Mouse (Mus musculus) ovary, adult 10 weeks (tissue): Measurements from ENCODE around the gene Ly6g6f. TPM values are rescaled to one million over a fixed set of nuclear protein-coding genes. Genes with fewer than 3 reads are reported as not detected.

Experiments used
- polyA plus RNA-seq: library from polyadenylated mRNA; stranded (reverse); fragments of 350-450 nt; fragmentation: Illumina TruSeq; extraction: RNeasy Lipid Tissue Mini Kit (QIAGEN cat#74804); gene quantifications from one replicate; pipeline ENCODE4 v1.2.3, GENCODE M21; 2014

Ly6g6f gene
- polyA plus RNA-seq = not detected

GRCm38 (mm10) chr17:35085208-35085865 is at the start of gene Ly6g6f:
Ly6g6f (minus strand) TSS chr17:35085610.

GRCm38 (mm10) chr17:35134801-35135590 is 49.6 kb upstream of the Ly6g6f start, which contains the start of gene Bag6:
Bag6 (plus strand) TSS chr17:35135178.

GRCm38 (mm10) chr17:35131500-35132173 is 46.2 kb upstream of the Ly6g6f start, which contains the start of gene Apom:
Apom (minus strand) TSS chr17:35132050.

GRCm38 (mm10) chr17:35126206-35126611 is 40.8 kb upstream of the Ly6g6f start, which contains the start of gene D17H6S53E:
D17H6S53E (plus strand) TSS chr17:35126373.

GRCm38 (mm10) chr17:35121871-35122303 is 36.5 kb upstream of the Ly6g6f start, which contains the start of gene Csnk2b:
Csnk2b (minus strand) TSS chr17:35122053.

GRCm38 (mm10) chr17:35121143-35121799 is 35.9 kb upstream of the Ly6g6f start, which contains the start of gene Gpank1:
Gpank1 (plus strand) TSS chr17:35121455.

GRCm38 (mm10) chr17:35115046-35116019 is 29.9 kb upstream of the Ly6g6f start, which contains the start of gene Ly6g5b:
Ly6g5b (minus strand) TSS chr17:35115428.

GRCm38 (mm10) chr17:35108097-35108496 is 22.7 kb upstream of the Ly6g6f start, which contains the start of gene Ly6g5c:
Ly6g5c (plus strand) TSS chr17:35108279.

GRCm38 (mm10) chr17:35088825-35089644 is 3.6 kb upstream of the Ly6g6f start, which contains the start of gene Abhd16a:
Abhd16a (plus strand) TSS chr17:35089263.

GRCm38 (mm10) chr17:35077786-35078233 is 7.6 kb downstream of the Ly6g6f start, which contains the start of gene Ly6g6d:
Ly6g6d (minus strand) TSS chr17:35078065.

GRCm38 (mm10) chr17:35076507-35077176 is 8.8 kb downstream of the Ly6g6f start, which contains the start of gene Ly6g6e:
Ly6g6e (plus strand) TSS chr17:35076902.

GRCm38 (mm10) chr17:35066084-35066483 is 19.3 kb downstream of the Ly6g6f start, which contains the start of gene Mpig6b:
Mpig6b (minus strand) TSS chr17:35066184.

GRCm38 (mm10) chr17:35064951-35065947 is 20.2 kb downstream of the Ly6g6f start, which contains the start of gene Ly6g6c:
Ly6g6c (plus strand) TSS chr17:35065388.

GRCm38 (mm10) chr17:35058911-35059892 is 26.2 kb downstream of the Ly6g6f start, which contains the start of gene Ddah2:
Ddah2 (plus strand) TSS chr17:35059035.

GRCm38 (mm10) chr17:35049561-35050016 is 35.8 kb downstream of the Ly6g6f start, which contains the start of gene Clic1:
Clic1 (plus strand) TSS chr17:35049966.

